Mouse (Mus musculus): ENCODE measurements around the gene Tmem267. TPM values are rescaled to one million over a fixed set of nuclear protein-coding genes. Genes with fewer than 3 reads are reported as not detected.
A peak's percentile ranks its signal among the peaks of the same experiment; 100 is the strongest.
"Not testable (repeated sequence)": the region's sequence is repeated elsewhere in the genome, so short reads cannot be mapped to it uniquely, and the experiment has no call there.

The Tmem267 gene
- polyA plus RNA-seq (2015; fragmentation: Nextera tagmentation; extraction: Ambion mirVana), result 2.2 and 3.4 TPM in 2 replicates

GRCm38 (mm10) chr13:119487880-119488580 lies at the start of gene Tmem267, which contains the start of gene 3110070M22Rik:
TSS of gene Tmem267 (plus strand) at chr13:119488039.
TSS of gene 3110070M22Rik (minus strand) at chr13:119488383.
- Histone ChIP-seq H3K27me3 (no peaks in the 10 kb centered on the region), H3K27ac (peak within 1 kb of the TSS; percentile 17; the same call in 1 of the 2 replicates), H3K4me3 (no peak within 1 kb of the TSS), H3K9me3 (replicated peaks) (peaks cover 17% of the 10 kb centered on the region), H3K4me2 (peak within 1 kb of the TSS; percentile 45), H3K36me3 (ENCODE audit: poor library complexity, severe bottlenecking) (peaks cover 45% of the 10 kb centered on the region), H3K9ac (peak within 1 kb of the TSS; percentile 40), H3K4me1 (no peaks in the 10 kb centered on the region)
- 76% methylated on average over 86 of the region's 87 CpGs for WGBS
- ATAC-seq, result no peak

- H3K4me3 ChIP-seq, result no peak overlapping the region
- WGBS, result 94% methylated on average over 1 of the region's 1 CpGs
- H3K9ac ChIP-seq, result no peak overlapping the region
- no peaks in the 10 kb centered on the region for H3K9me3 ChIP-seq (replicated peaks)
- ATAC-seq, result no peak
- no peaks in the 10 kb centered on the region for H3K4me1 ChIP-seq
- no peaks in the 10 kb centered on the region for H3K27me3 ChIP-seq
- H3K27ac ChIP-seq, result no peak overlapping the region
- H3K36me3 ChIP-seq (ENCODE audit: poor library complexity, severe bottlenecking), result peaks cover 69% of the 10 kb centered on the region
- no peak overlapping the region for H3K4me2 ChIP-seq
Measured at GRCm38 (mm10) chr13:119442244-119442643, 45.6 kb upstream of the Tmem267 start.

DNA sequence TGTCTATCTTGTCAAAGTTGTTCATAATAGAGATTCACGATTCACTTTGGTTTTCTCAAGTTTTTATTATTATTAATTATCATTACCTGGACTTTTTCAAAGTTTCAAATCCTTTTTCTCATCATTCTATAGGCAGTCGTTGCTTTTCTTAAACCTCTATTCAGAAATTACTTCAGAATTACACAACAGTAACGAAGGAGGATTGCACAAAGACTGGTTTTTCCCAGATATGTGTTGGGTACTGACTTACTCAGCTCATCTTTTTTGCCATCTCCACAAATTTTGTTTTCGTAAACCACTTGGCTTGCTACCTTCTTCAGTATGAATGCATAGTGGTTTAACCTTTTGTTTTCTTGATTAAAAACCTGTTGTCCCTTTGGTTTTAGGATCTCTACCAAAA lies 34.3 kb upstream of the Tmem267 start:
- Histone ChIP-seq H3K9ac (no peak overlapping the region), H3K4me3 (no peak overlapping the region), H3K4me2 (no peak overlapping the region), H3K27ac (no peak overlapping the region), H3K27me3 (no peaks in the 10 kb centered on the region), H3K9me3 (replicated peaks) (no peaks in the 10 kb centered on the region), H3K4me1 (no peaks in the 10 kb centered on the region), H3K36me3 (ENCODE audit: poor library complexity, severe bottlenecking) (peaks cover 62% of the 10 kb centered on the region)
- no peak for ATAC-seq
- WGBS, result 91% methylated on average over 4 of the region's 4 CpGs

DNA sequence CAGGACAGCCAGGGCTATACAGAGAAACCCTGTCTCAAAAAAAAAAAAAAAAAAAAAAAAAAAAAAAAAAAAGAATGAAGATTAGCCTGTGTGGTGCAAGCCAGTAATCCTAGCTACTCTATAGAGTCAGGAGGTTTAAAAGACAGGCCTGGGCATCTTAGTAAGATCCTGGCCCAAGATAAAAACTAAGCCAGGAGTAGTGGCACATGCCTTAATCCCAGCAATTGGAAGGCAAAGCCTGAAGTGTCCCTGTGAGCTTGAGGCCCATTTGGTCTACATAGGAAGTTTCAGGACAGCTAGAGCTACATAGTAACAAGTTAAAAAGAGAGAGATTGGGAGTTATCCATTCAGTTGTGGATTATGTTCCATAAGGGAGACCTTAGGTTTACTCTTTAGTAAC lies 32.8 kb upstream of the Tmem267 start:
- H3K27ac ChIP-seq, result no peak overlapping the region
- H3K27me3 ChIP-seq, result no peaks in the 10 kb centered on the region
- H3K9ac ChIP-seq, result no peak overlapping the region
- ATAC-seq, result no peak
- H3K4me3 ChIP-seq, result no peak overlapping the region
- peaks cover 66% of the 10 kb centered on the region for H3K36me3 ChIP-seq (ENCODE audit: poor library complexity, severe bottlenecking)
- H3K4me2 ChIP-seq, result no peak overlapping the region
- no peaks in the 10 kb centered on the region for H3K4me1 ChIP-seq
- no peaks in the 10 kb centered on the region for H3K9me3 ChIP-seq (replicated peaks)

- Histone ChIP-seq H3K9me3 (replicated peaks) (no peaks in the 10 kb centered on the region), H3K4me1 (no peaks in the 10 kb centered on the region), H3K27me3 (no peaks in the 10 kb centered on the region), H3K27ac (no peak overlapping the region), H3K4me2 (no peak overlapping the region), H3K9ac (no peak overlapping the region), H3K36me3 (ENCODE audit: poor library complexity, severe bottlenecking) (peaks cover 55% of the 10 kb centered on the region), H3K4me3 (no peak overlapping the region)
- WGBS, result 92% methylated on average over 7 of the region's 7 CpGs
- no peak for ATAC-seq
Measured at GRCm38 (mm10) chr13:119456342-119456741, 31.5 kb upstream of the Tmem267 start.

GRCm38 (mm10) chr13:119461900-119462595 lies 25.8 kb upstream of the Tmem267 start:
- peak overlapping the region; percentile 77 for H3K4me3 ChIP-seq
- WGBS, result 9% methylated on average over 10 of the region's 10 CpGs
- H3K9ac ChIP-seq, result peak overlapping the region; percentile 83
- peaks cover 32% of the 10 kb centered on the region for H3K36me3 ChIP-seq (ENCODE audit: poor library complexity, severe bottlenecking)
- no peaks in the 10 kb centered on the region for H3K9me3 ChIP-seq (replicated peaks)
- peaks cover 21% of the 10 kb centered on the region for H3K4me1 ChIP-seq
- peak; percentile 69 for ATAC-seq
- no peaks in the 10 kb centered on the region for H3K27me3 ChIP-seq
- peak overlapping the region; percentile 63; the same call in 1 of the 2 replicates for H3K27ac ChIP-seq
- H3K4me2 ChIP-seq, result peak overlapping the region; percentile 82

DNA sequence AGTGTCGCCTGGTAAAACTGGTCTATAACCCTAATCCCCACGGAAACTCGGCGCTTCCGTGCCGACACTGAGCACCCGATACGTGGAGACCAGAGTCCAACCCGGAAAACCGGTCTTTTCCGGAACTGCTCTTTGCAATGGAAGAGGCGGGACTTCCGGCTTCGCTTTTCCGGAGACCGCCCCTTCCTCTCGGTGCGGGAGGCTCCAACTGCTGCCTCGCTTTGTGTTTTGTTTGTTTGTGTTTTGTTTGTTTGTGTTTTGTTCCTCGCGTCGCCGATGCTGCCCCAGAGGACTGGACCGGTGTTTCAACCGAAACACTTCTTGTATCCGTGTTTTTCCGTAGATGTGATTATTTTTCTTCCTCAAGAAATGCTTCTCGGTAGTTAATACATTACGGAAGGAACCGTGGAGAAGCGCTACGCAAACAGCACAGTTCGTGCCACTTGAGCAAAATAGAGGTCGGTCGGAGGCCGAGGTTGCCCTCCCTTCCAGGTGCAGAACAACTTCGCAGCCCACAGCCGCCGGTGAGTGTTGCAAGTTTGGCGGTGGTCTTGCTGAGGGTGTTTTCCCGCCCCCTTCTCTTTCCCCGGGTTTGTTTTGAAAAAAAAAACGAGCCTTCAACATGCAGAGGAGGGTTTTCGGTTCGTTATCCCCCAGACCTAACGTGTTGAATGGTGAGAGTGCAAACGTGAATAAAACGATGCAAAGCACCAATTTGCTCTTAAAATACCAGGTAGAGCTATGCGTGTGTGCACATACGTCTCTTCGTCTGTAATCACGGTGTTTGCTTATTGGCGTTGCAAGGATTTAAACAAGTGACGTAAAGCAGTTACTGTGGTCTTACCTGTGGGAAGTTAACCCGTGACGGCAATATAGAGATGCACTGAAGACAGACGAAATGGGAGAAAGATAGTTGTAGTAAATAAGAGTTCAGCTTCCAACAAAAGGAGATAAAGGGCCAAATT lies 25.0 kb upstream of the Tmem267 start, which contains the start of gene 4833420G17Rik:
TSS of gene 4833420G17Rik (plus strand) at position 173 of the 965 bp plus-strand sequence.
- ATAC-seq, result peak; percentile 98

DNA sequence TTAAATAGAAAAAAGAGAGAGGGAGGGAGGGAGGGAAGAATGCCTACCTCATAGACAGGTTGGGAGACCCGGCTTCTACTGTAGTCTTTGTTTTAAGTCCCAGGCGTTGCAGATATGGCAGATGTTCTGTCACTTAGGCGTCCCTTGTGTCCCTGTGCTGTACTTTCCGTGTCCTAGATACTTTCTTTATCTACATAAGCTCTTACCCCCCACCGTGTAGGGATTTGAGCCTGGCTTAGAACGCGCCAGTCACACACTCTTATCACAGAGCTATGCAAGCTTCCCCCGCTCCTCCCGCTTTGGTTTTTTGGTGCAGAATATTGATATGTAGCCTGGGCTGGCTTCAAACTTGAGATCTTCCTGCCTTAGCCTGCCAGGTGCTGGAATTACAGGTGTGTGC lies 11.2 kb upstream of the Tmem267 start:
- Histone ChIP-seq H3K27me3 (no peaks in the 10 kb centered on the region), H3K9me3 (replicated peaks) (no peaks in the 10 kb centered on the region), H3K36me3 (ENCODE audit: poor library complexity, severe bottlenecking) (peaks cover 80% of the 10 kb centered on the region), H3K4me1 (no peaks in the 10 kb centered on the region), H3K4me2 (no peak overlapping the region), H3K4me3 (no peak overlapping the region), H3K9ac (no peak overlapping the region), H3K27ac (no peak overlapping the region)
- 89% methylated on average over 9 of the region's 9 CpGs for WGBS
- no peak for ATAC-seq

More for the DNA sequence above, 25.0 kb upstream of the Tmem267 start, which contains the start of gene 4833420G17Rik:
- Histone ChIP-seq H3K4me3 (peak within 1 kb of the TSS; percentile 77), H3K4me1 (peaks cover 21% of the 10 kb centered on the region), H3K9me3 (replicated peaks) (no peaks in the 10 kb centered on the region), H3K9ac (peak within 1 kb of the TSS; percentile 83), H3K4me2 (peak within 1 kb of the TSS; percentile 82), H3K27ac (peak within 1 kb of the TSS; percentile 63; the same call in 1 of the 2 replicates), H3K36me3 (ENCODE audit: poor library complexity, severe bottlenecking) (peaks cover 38% of the 10 kb centered on the region), H3K27me3 (no peaks in the 10 kb centered on the region)
- WGBS, result 11% methylated on average over 57 of the region's 57 CpGs

- Histone ChIP-seq H3K4me1 (no peaks in the 10 kb centered on the region), H3K27ac (no peak overlapping the region), H3K4me2 (no peak overlapping the region), H3K4me3 (no peak overlapping the region), H3K9me3 (replicated peaks) (no peaks in the 10 kb centered on the region), H3K36me3 (ENCODE audit: poor library complexity, severe bottlenecking) (peaks cover 76% of the 10 kb centered on the region), H3K9ac (no peak overlapping the region), H3K27me3 (no peaks in the 10 kb centered on the region)
- 93% methylated on average over 2 of the region's 2 CpGs for WGBS
- ATAC-seq, result no peak
Measured at GRCm38 (mm10) chr13:119477789-119478188, 10.1 kb upstream of the Tmem267 start.

DNA sequence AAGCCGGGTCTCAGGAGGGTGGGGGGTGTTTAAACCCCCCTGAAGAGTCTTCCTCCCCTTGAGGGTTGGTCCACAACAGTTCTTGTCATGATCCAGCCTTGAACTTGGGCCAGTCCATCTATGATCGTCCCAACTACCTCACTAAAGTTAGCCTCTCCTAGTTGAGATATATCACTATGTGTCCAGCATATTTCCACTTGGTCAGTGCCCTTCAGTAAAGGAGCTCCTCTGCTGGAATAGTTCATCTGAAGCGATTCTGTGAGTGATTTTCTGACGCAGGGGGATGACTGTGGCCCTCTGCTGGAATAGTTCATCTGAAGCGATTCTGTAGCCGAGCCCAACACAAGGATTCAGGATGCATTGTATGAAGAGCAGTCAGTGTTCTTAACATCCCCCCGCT lies 485 bp upstream of the Tmem267 start:
- no peak overlapping the region for H3K9ac ChIP-seq
- H3K36me3 ChIP-seq (ENCODE audit: poor library complexity, severe bottlenecking), result peaks cover 50% of the 10 kb centered on the region
- no peak overlapping the region for H3K27ac ChIP-seq
- H3K4me1 ChIP-seq, result no peaks in the 10 kb centered on the region
- ATAC-seq, result no peak
- H3K9me3 ChIP-seq (replicated peaks), result peaks cover 17% of the 10 kb centered on the region
- H3K4me3 ChIP-seq, result no peak overlapping the region
- 69% methylated on average over 7 of the region's 7 CpGs for WGBS
- H3K27me3 ChIP-seq, result no peaks in the 10 kb centered on the region
- peak overlapping the region; percentile 45 for H3K4me2 ChIP-seq

DNA sequence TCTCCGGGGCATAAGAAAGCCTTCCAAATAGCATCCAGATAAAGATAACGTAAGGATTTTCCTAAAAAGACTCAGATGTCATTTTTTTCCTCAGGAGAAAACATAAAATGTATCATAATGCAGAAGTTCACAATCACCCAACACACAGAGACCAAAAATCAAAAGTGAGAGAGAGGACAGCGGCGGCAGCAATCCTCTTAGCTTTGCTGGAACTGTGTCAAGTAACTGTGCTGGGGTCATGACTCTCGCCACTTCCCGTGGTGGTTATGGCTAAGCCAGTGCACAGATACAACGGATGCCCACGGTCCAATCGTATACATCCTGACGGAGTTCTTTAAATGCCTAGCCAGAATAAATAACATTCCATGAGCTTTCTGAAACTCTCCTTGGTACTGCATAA lies 4.2 kb downstream of the Tmem267 start:
- not testable (repeated sequence) for H3K4me3 ChIP-seq, H3K4me2 ChIP-seq, H3K27me3 ChIP-seq, H3K4me1 ChIP-seq, H3K9ac ChIP-seq, ATAC-seq, H3K27ac ChIP-seq
- peaks cover 10% of the 10 kb centered on the region for H3K36me3 ChIP-seq (ENCODE audit: poor library complexity, severe bottlenecking)
- peaks cover 22% of the 10 kb centered on the region for H3K9me3 ChIP-seq (replicated peaks)
- WGBS, result 92% methylated on average over 10 of the region's 10 CpGs

Measured in forebrain, embryonic 13.5 days (tissue).